Comparison of ENCODE assay signal across 7 mouse cellular contexts in genomic region chr16:35517976-35518951, GRCm38 (mm10). TPM values are rescaled to one million over a fixed set of nuclear protein-coding genes. Genes with fewer than 3 reads are reported as not detected.
DNase-seq lines count a peak whose midpoint lies in the region; ATAC-seq and TF ChIP-seq lines count a peak whose summit lies in the region.

No protein-coding gene starts in this region.

- H3K4me2 ChIP-seq in heart, embryonic 16.5 days (ENCODE audit: low read depth, low read length) = peak overlapping the region; percentile 21; the same call in 1 of the 2 replicates
- no peak overlapping the region for H3K4me2 ChIP-seq in hindbrain, embryonic 13.5 days
- peak overlapping the region; percentile 0; the same call in 1 of the 2 replicates for H3K4me2 ChIP-seq in neural tube, embryonic 13.5 days

- 0 out of 2 replicates have a peak, but pooled peaks cover 5% of the 10 kb centered on the region for H3K4me1 ChIP-seq in heart, embryonic 16.5 days (ENCODE audit: control insufficient read depth, insufficient read depth, low read length)
- peaks cover 26% of the 10 kb centered on the region for H3K4me1 ChIP-seq in hindbrain, embryonic 13.5 days (replicated peaks)
- peaks cover 43% of the 10 kb centered on the region for H3K4me1 ChIP-seq in neural tube, embryonic 13.5 days (replicated peaks)

- H3K4me3 ChIP-seq in heart, embryonic 16.5 days (ENCODE audit: low read length) = no peak overlapping the region
- no peak overlapping the region for H3K4me3 ChIP-seq in hindbrain, embryonic 13.5 days
- no peak overlapping the region for H3K4me3 ChIP-seq in neural tube, embryonic 13.5 days
- no peak overlapping the region for H3K4me3 ChIP-seq in left cerebral cortex, adult 2 months

- no peaks in the 10 kb centered on the region for H3K9me3 ChIP-seq in heart, embryonic 16.5 days (replicated peaks; ENCODE audit: control insufficient read depth, low read length)
- H3K9me3 ChIP-seq in hindbrain, embryonic 13.5 days = no peaks in the 10 kb centered on the region
- H3K9me3 ChIP-seq in neural tube, embryonic 13.5 days = no peaks in the 10 kb centered on the region

- H3K36me3 ChIP-seq in heart, embryonic 16.5 days (ENCODE audit: control insufficient read depth, insufficient read depth) = no peaks in the 10 kb centered on the region
- no peaks in the 10 kb centered on the region for H3K36me3 ChIP-seq in hindbrain, embryonic 13.5 days
- no peaks in the 10 kb centered on the region for H3K36me3 ChIP-seq in neural tube, embryonic 13.5 days

- no peak for TF ChIP-seq CTCF in left cerebral cortex, adult 2 months (IDR thresholded peaks at IDR 0.05)

- no peak for DNase-seq in heart, postnatal 25 days (ENCODE audit: low spot score)
- DNase-seq in kidney, postnatal 25 days = peak; percentile 76 to 77
- no peak for DNase-seq in left cerebral cortex, adult 2 months (ENCODE audit: extremely low spot score in 1 of 2, low spot score in 2 of 2)
- DNase-seq in gastrocnemius, postnatal 36 days = no peak

- no peak overlapping the region for H3K27ac ChIP-seq in heart, embryonic 16.5 days (ENCODE audit: low read length)
- peak overlapping the region; percentile 35; the same call in 1 of the 2 replicates for H3K27ac ChIP-seq in hindbrain, embryonic 13.5 days
- H3K27ac ChIP-seq in neural tube, embryonic 13.5 days (replicated peaks) = peak overlapping the region; percentile 25; the same call in 1 of the 2 replicates
- no peak overlapping the region for H3K27ac ChIP-seq in left cerebral cortex, adult 2 months

- no peaks in the 10 kb centered on the region for H3K27me3 ChIP-seq in heart, embryonic 16.5 days (ENCODE audit: control insufficient read depth, insufficient read depth, low read length)
- 0 out of 2 replicates have a peak, but pooled peaks cover 3% of the 10 kb centered on the region for H3K27me3 ChIP-seq in hindbrain, embryonic 13.5 days
- H3K27me3 ChIP-seq in neural tube, embryonic 13.5 days = no peaks in the 10 kb centered on the region

- H3K9ac ChIP-seq in heart, embryonic 16.5 days (ENCODE audit: low read length) = peak overlapping the region; percentile 25
- H3K9ac ChIP-seq in hindbrain, embryonic 13.5 days = no peak overlapping the region; the same call in 1 of the 2 replicates
- H3K9ac ChIP-seq in neural tube, embryonic 13.5 days = peak overlapping the region; percentile 2; the same call in 1 of the 2 replicates

- intact Hi-C loops in heart, postnatal 25 days (cut with DNase I) = no loop called here
- intact Hi-C loops in left cerebral cortex, adult 2 months (cut with DNase I) = no loop called here
- intact Hi-C loops in gastrocnemius, postnatal 36 days (cut with DNase I) = no loop called here

- WGBS in heart, embryonic 16.5 days = 47% methylated on average over 23 of the region's 23 CpGs
- WGBS in hindbrain, embryonic 13.5 days = 62% methylated on average over 23 of the region's 23 CpGs
- WGBS in neural tube, embryonic 13.5 days = 46% methylated on average over 23 of the region's 23 CpGs

- ATAC-seq in heart, embryonic 16.5 days (replicated peaks; ENCODE audit: extremely low read depth, insufficient read depth, low FRiP score) = no peak
- no peak for ATAC-seq in hindbrain, embryonic 13.5 days (ENCODE audit: low FRiP score)
- ATAC-seq in neural tube, embryonic 13.5 days (ENCODE audit: low read depth) = peak; percentile 40

RNA-seq across cellular contexts. Expression of gene Sema5b, which starts 22.7 kb away (rescaled TPM):
- 1.2 and 3.1 TPM in 2 replicates for polyA plus RNA-seq in heart, embryonic 16.5 days (2015; fragmentation: Nextera tagmentation; extraction: Ambion mirVana)
- total RNA-seq in heart, postnatal 25 days (2021) = 1 to 10 TPM in 1 of 2 experiments, under 1 TPM in 1; 0.91 to 1.1 TPM
- polyA plus RNA-seq in hindbrain, embryonic 13.5 days (2015; fragmentation: Nextera tagmentation; extraction: Ambion mirVana) = 26.2 and 29.3 TPM in 2 replicates
- polyA plus RNA-seq in neural tube, embryonic 13.5 days (2015; fragmentation: Nextera tagmentation; extraction: Ambion mirVana) = 24.0 and 27.4 TPM in 2 replicates
- total RNA-seq in left cerebral cortex, adult 2 months (2021) = 10 to 100 TPM; 13.2 to 17.5 TPM
- under 1 TPM; 0.44 to 0.56 TPM for total RNA-seq in gastrocnemius, postnatal 36 days (2021)

RNA-seq across cellular contexts. Expression of gene Pdia5, which starts 27.6 kb away (rescaled TPM):
- 26.6 and 26.9 TPM in 2 replicates for polyA plus RNA-seq in heart, embryonic 16.5 days (2015; fragmentation: Nextera tagmentation; extraction: Ambion mirVana)
- total RNA-seq in heart, postnatal 25 days (2021) = 1 to 10 TPM; 5.7 to 7.0 TPM
- 15.4 and 17.1 TPM in 2 replicates for polyA plus RNA-seq in hindbrain, embryonic 13.5 days (2015; fragmentation: Nextera tagmentation; extraction: Ambion mirVana)
- polyA plus RNA-seq in neural tube, embryonic 13.5 days (2015; fragmentation: Nextera tagmentation; extraction: Ambion mirVana) = 20.3 and 22.7 TPM in 2 replicates
- 1 to 10 TPM; 3.4 to 4.6 TPM for total RNA-seq in left cerebral cortex, adult 2 months (2021)
- 1 to 10 TPM; 1.7 to 1.9 TPM for total RNA-seq in gastrocnemius, postnatal 36 days (2021)

Comparison
In these comparisons a context has a peak if more than half of its experiments do, and no peak if none do; other contexts are left out.
1. H3K27ac ChIP-seq: peak in hindbrain, embryonic 13.5 days (single experiment) and neural tube, embryonic 13.5 days (single experiment); none in heart, embryonic 16.5 days (single experiment) and left cerebral cortex, adult 2 months (single experiment).
2. DNase-seq: peak in kidney, postnatal 25 days (2 of 2); none in heart, postnatal 25 days (single experiment), left cerebral cortex, adult 2 months (0 of 2) and gastrocnemius, postnatal 36 days (0 of 2).
3. RNA of gene Sema5b, which starts 22.7 kb away (total RNA-seq): 13.2 to 17.5 TPM in left cerebral cortex, adult 2 months; 0.91 to 1.1 TPM in heart, postnatal 25 days and 0.44 to 0.56 TPM in gastrocnemius, postnatal 36 days; every median in the first group is over 4 times any median in the second.